Mouse (Mus musculus): ENCODE measurements at regions not wholly inside any gene's neighbourhood (a gene's known extent, or its start where the extent isn't known, plus 50 kb on each side); places are given as distances from the start of the nearest gene placed in this dataset.
"Not testable (repeated sequence)": the region's sequence is repeated elsewhere in the genome, so short reads cannot be mapped to it uniquely, and the experiment has no call there.

GRCm38 (mm10) chr14:33691690-33692089, 102.7 kb downstream of the Ptpn20 start:
- Histone ChIP-seq H3K4me2 (no peak overlapping the region), H3K4me3 (replicated peaks) (no peak overlapping the region), H3K27me3 (peaks cover 27% of the 10 kb centered on the region), H3K27ac (no peak overlapping the region), H3K9me3 (no peaks in the 10 kb centered on the region), H3K36me3 (no peaks in the 10 kb centered on the region), H3K4me1 (replicated peaks) (peaks cover 12% of the 10 kb centered on the region), H3K9ac (replicated peaks) (no peak overlapping the region)
- ATAC-seq (ENCODE audit: insufficient number of reproducible peaks, insufficient read depth, low FRiP score, low TSS enrichment, low read depth), result no peak
- WGBS, result 75% methylated on average over 2 of the region's 2 CpGs

GRCm38 (mm10) chr14:33694224-33694623, 105.2 kb downstream of the Ptpn20 start:
- Histone ChIP-seq H3K27ac (no peak overlapping the region), H3K9ac (replicated peaks) (no peak overlapping the region), H3K36me3 (no peaks in the 10 kb centered on the region), H3K27me3 (peaks cover 35% of the 10 kb centered on the region), H3K4me3 (replicated peaks) (no peak overlapping the region), H3K4me2 (no peak overlapping the region), H3K4me1 (replicated peaks) (peaks cover 13% of the 10 kb centered on the region), H3K9me3 (no peaks in the 10 kb centered on the region)
- WGBS, result 72% methylated on average over 2 of the region's 2 CpGs
- ATAC-seq (ENCODE audit: insufficient number of reproducible peaks, insufficient read depth, low FRiP score, low TSS enrichment, low read depth), result no peak

- H3K9ac ChIP-seq (replicated peaks), result no peak overlapping the region
- no peak overlapping the region for H3K4me2 ChIP-seq
- no peaks in the 10 kb centered on the region for H3K36me3 ChIP-seq
- no peak overlapping the region for H3K4me3 ChIP-seq (replicated peaks)
- no peak overlapping the region for H3K27ac ChIP-seq
- ATAC-seq (ENCODE audit: insufficient number of reproducible peaks, insufficient read depth, low FRiP score, low TSS enrichment, low read depth), result 0 out of 2 replicates have a peak, but pooled peaks have one; percentile 34
- H3K27me3 ChIP-seq, result peaks cover 31% of the 10 kb centered on the region
- H3K9me3 ChIP-seq, result no peaks in the 10 kb centered on the region
- WGBS, result 12% methylated on average over 8 of the region's 8 CpGs
- H3K4me1 ChIP-seq (replicated peaks), result peaks cover 24% of the 10 kb centered on the region
Measured at GRCm38 (mm10) chr14:33695362-33695982, 106.5 kb downstream of the Ptpn20 start.

GRCm38 (mm10) chr14:33696817-33697216, 107.8 kb downstream of the Ptpn20 start:
- Histone ChIP-seq H3K4me2 (no peak overlapping the region), H3K4me1 (replicated peaks) (peaks cover 28% of the 10 kb centered on the region), H3K9ac (replicated peaks) (no peak overlapping the region), H3K9me3 (no peaks in the 10 kb centered on the region), H3K36me3 (no peaks in the 10 kb centered on the region), H3K27me3 (peaks cover 23% of the 10 kb centered on the region), H3K4me3 (replicated peaks) (no peak overlapping the region), H3K27ac (no peak overlapping the region)
- no peak for ATAC-seq (ENCODE audit: insufficient number of reproducible peaks, insufficient read depth, low FRiP score, low TSS enrichment, low read depth)
- WGBS, result 74% methylated on average over 3 of the region's 3 CpGs

GRCm38 (mm10) chr14:33699777-33700438, 110.9 kb downstream of the Ptpn20 start:
- H3K9me3 ChIP-seq, result no peaks in the 10 kb centered on the region
- no peak overlapping the region for H3K4me3 ChIP-seq (replicated peaks)
- 24% methylated on average over 13 of the region's 13 CpGs for WGBS
- H3K9ac ChIP-seq (replicated peaks), result no peak overlapping the region
- peak overlapping the region; percentile 66 for H3K27ac ChIP-seq
- H3K4me1 ChIP-seq (replicated peaks), result peaks cover 30% of the 10 kb centered on the region
- H3K27me3 ChIP-seq, result peaks cover 19% of the 10 kb centered on the region
- no peaks in the 10 kb centered on the region for H3K36me3 ChIP-seq
- ATAC-seq (ENCODE audit: insufficient number of reproducible peaks, insufficient read depth, low FRiP score, low TSS enrichment, low read depth), result peak; percentile 45; the same call in 1 of the 2 replicates
- no peak overlapping the region for H3K4me2 ChIP-seq

- Histone ChIP-seq H3K27ac (peak overlapping the region; percentile 50; the same call in 1 of the 2 replicates), H3K9ac (replicated peaks) (no peak overlapping the region), H3K36me3 (no peaks in the 10 kb centered on the region), H3K27me3 (no peaks in the 10 kb centered on the region), H3K4me2 (no peak overlapping the region), H3K4me1 (replicated peaks) (peaks cover 21% of the 10 kb centered on the region), H3K9me3 (no peaks in the 10 kb centered on the region), H3K4me3 (replicated peaks) (no peak overlapping the region)
- WGBS, result 12% methylated on average over 6 of the region's 6 CpGs
- ATAC-seq (ENCODE audit: insufficient number of reproducible peaks, insufficient read depth, low FRiP score, low TSS enrichment, low read depth), result peak; percentile 81
Measured at GRCm38 (mm10) chr14:33707661-33708297, 118.8 kb downstream of the Ptpn20 start.

- peak; percentile 23; the same call in 1 of the 2 replicates for ATAC-seq (ENCODE audit: insufficient number of reproducible peaks, insufficient read depth, low FRiP score, low TSS enrichment, low read depth)
- Histone ChIP-seq H3K9ac (replicated peaks) (no peak overlapping the region), H3K27me3 (no peaks in the 10 kb centered on the region; the same call in 1 of the 2 replicates)
Measured at GRCm38 (mm10) chr14:33708298-33708665, 119.3 kb downstream of the Ptpn20 start.

GRCm38 (mm10) chr14:33712458-33712857, 123.5 kb downstream of the Ptpn20 start:
- no peak overlapping the region for H3K4me3 ChIP-seq (replicated peaks)
- H3K27me3 ChIP-seq, result peaks cover 3% of the 10 kb centered on the region; the same call in 1 of the 2 replicates
- H3K27ac ChIP-seq, result no peak overlapping the region
- H3K9me3 ChIP-seq, result no peaks in the 10 kb centered on the region
- no peak overlapping the region for H3K9ac ChIP-seq (replicated peaks)
- no peak overlapping the region for H3K4me2 ChIP-seq
- H3K36me3 ChIP-seq, result no peaks in the 10 kb centered on the region
- WGBS, result 76% methylated on average over 1 of the region's 1 CpGs
- ATAC-seq (ENCODE audit: insufficient number of reproducible peaks, insufficient read depth, low FRiP score, low TSS enrichment, low read depth), result no peak
- peaks cover 10% of the 10 kb centered on the region for H3K4me1 ChIP-seq (replicated peaks)

More at GRCm38 (mm10) chr14:33708298-33708665, 119.3 kb downstream of the Ptpn20 start:
- H3K9me3 ChIP-seq, result no peaks in the 10 kb centered on the region
- H3K27ac ChIP-seq, result no peak overlapping the region
- H3K4me3 ChIP-seq (replicated peaks), result no peak overlapping the region
- H3K4me1 ChIP-seq (replicated peaks), result peaks cover 19% of the 10 kb centered on the region
- H3K36me3 ChIP-seq, result no peaks in the 10 kb centered on the region
- no peak overlapping the region for H3K4me2 ChIP-seq
- WGBS, result 78% methylated on average over 4 of the region's 4 CpGs

- Histone ChIP-seq H3K36me3 (no peaks in the 10 kb centered on the region), H3K9me3 (no peaks in the 10 kb centered on the region), H3K27me3 (0 out of 2 replicates have a peak, but pooled peaks cover 3% of the 10 kb centered on the region), H3K27ac (no peak overlapping the region), H3K4me1 (replicated peaks) (no peaks in the 10 kb centered on the region; the same call in 1 of the 2 replicates), H3K9ac (replicated peaks) (no peak overlapping the region), H3K4me2 (no peak overlapping the region), H3K4me3 (replicated peaks) (no peak overlapping the region)
- no peak for ATAC-seq (ENCODE audit: insufficient number of reproducible peaks, insufficient read depth, low FRiP score, low TSS enrichment, low read depth)
- WGBS, result 84% methylated on average over 6 of the region's 6 CpGs
Measured at GRCm38 (mm10) chr14:33719651-33720050, 130.6 kb downstream of the Ptpn20 start.

GRCm38 (mm10) chr14:33722379-33723145, 133.6 kb downstream of the Ptpn20 start:
- ATAC-seq (ENCODE audit: insufficient number of reproducible peaks, insufficient read depth, low FRiP score, low TSS enrichment, low read depth); H3K27me3 ChIP-seq; H3K4me3 ChIP-seq (replicated peaks); H3K36me3 ChIP-seq; H3K4me1 ChIP-seq (replicated peaks); H3K9me3 ChIP-seq; H3K4me2 ChIP-seq; H3K9ac ChIP-seq (replicated peaks); H3K27ac ChIP-seq: not testable (repeated sequence)
- 70% methylated on average over 5 of the region's 5 CpGs for WGBS

GRCm38 (mm10) chr14:33726500-33726899, 137.5 kb downstream of the Ptpn20 start:
- H3K27ac ChIP-seq, result no peak overlapping the region
- 86% methylated on average over 10 of the region's 10 CpGs for WGBS
- no peak overlapping the region for H3K4me2 ChIP-seq
- peaks cover 7% of the 10 kb centered on the region; the same call in 1 of the 2 replicates for H3K4me1 ChIP-seq (replicated peaks)
- no peak for ATAC-seq (ENCODE audit: insufficient number of reproducible peaks, insufficient read depth, low FRiP score, low TSS enrichment, low read depth)
- H3K4me3 ChIP-seq (replicated peaks), result no peak overlapping the region
- no peaks in the 10 kb centered on the region for H3K9me3 ChIP-seq
- no peaks in the 10 kb centered on the region for H3K36me3 ChIP-seq
- H3K9ac ChIP-seq (replicated peaks), result no peak overlapping the region
- H3K27me3 ChIP-seq, result no peaks in the 10 kb centered on the region; the same call in 1 of the 2 replicates
